Mouse (Mus musculus) kidney, adult 2 months (tissue): Measurements from ENCODE around the gene Tmem131.

Experiments
- CTCF ChIP-seq: fragments of 200-500 bp; conservative IDR thresholded peaks from 2 replicates; pipeline ENCODE4 v1.5.1; 2011; ENCODE audit warnings: low read depth, mild to moderate bottlenecking, control low read depth, low read length, moderate library complexity, mixed read lengths; ENCODE audit not compliant: insufficient read depth, insufficient read length
- POLR2A ChIP-seq: fragments of 200-500 bp; IDR thresholded peaks from one replicate; pipeline ENCODE4 v1.6.1; 2011; ENCODE audit warnings: low read depth, low read length, control low read depth

DNA sequence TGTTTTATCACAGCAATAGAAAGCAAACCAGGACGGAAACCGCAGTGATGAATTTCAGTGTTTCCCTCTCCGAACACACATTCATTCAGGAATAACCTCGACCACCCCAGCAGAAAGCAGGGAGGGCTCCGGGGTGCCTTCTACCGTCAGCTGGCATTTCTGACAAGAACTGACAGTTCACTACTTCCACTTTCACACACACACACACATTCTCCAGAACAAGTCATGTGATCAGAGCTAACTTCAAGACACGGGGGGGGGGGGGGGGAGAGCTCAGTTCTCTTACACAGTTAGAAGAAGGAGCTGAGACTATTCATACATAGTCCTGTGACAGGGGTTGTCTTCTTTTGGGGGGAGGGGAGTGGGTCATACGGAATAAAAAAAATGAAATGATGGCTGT is 4.0 kb upstream of the Tmem131 start:
- TF ChIP-seq POLR2A (no peak), CTCF (no peak)
